Mouse (Mus musculus): ENCODE measurements around the gene Ifnar1.

The Ifnar1 gene

GRCm38 (mm10) chr16:91546391-91546835 lies 61.4 kb downstream of the Ifnar1 start:
- no peak for DNase-seq

DNA sequence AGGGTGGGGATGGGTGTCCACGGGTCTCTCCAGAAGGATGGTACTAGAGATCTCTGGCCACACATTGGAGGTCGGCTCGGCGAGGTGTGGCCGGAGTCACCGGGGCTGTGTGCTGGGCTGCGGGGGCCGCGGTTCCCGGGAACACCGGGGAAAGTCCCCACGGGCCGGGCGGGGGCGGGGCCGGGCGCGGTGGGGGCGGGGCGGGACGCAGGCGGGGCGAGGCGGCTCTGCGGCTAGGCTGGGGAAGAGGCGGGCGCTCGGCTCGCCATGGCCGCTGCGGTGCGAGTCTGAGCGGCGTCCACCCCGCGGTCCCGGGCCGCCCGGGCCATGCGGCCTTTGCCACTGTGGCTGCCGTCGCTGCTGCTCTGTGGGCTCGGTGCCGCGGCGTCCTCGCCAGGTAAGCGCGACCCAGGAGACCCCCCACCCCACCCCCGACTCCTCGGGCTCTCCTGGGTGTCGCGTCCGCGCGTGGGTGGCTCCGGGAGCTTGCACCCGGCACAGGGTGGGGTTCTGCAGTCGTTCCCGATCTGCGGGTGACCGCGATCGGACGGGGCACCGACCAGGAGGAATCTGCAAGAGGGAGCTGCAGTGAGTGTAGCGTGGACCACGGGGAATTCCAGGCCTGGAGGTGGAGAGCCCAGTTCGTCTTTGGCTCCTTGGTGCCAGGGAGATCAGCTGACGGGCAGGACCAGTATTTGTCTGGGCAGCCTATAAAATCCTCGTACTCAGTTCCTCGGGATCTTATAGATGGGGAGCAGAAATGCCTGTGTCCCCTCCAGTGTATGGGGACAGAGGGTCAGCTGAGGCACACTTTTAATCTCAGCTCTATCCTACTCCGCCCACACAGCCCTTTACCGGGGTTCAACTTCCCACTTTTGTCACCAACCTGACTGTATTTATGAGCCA lies 62.1 kb downstream of the Ifnar1 start, which contains the start of gene Ifngr2:
Gene Ifngr2 (plus strand): TSS at position 237 of the 906 bp plus-strand sequence.
- peak; percentile 88 for DNase-seq

- no peak for DNase-seq
These were observed 62.9 kb downstream of the Ifnar1 start for GRCm38 (mm10) chr16:91547974-91548373.

DNA sequence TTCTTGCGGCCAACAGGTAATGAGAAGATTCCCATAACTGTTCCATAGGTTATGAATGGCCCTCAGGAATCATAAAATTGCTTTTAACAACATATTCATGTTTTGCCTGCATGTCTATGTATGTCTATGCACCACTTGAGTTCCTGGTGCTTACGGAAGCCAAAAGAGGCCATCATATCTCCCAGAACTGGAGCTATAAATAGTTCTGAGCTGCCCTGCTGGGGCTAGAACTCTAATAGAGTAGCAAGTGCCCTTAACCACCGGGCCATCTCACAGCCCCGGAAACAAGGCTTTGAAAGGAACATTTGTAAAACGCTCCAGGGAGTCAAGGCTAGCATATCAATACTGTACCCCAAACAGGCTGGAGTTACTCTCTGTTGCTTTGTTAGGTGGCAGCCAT lies 63.5 kb downstream of the Ifnar1 start:
- DNase-seq: no peak

GRCm38 (mm10) chr16:91548996-91549395 lies 64.0 kb downstream of the Ifnar1 start:
- no peak for DNase-seq

DNA sequence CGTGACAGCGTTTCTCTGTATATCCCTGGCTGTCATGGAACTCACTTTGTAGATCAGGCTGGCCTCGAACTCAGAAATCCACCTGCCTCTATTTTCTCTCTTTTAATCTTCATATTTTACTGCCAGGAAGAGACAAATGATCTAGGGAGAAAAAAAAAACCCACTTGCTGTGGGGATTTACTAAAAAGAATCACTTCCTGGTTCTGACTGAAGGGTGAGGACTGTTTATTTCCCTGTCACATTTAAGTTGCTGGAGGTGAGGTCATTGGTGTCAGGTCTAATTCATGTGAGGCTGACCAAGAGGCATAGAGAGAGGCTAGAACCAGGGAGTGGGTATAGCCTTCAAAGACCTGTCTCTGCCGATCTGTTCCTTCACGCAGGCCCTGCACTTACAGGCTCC lies 64.6 kb downstream of the Ifnar1 start:
- no peak for DNase-seq

DNA sequence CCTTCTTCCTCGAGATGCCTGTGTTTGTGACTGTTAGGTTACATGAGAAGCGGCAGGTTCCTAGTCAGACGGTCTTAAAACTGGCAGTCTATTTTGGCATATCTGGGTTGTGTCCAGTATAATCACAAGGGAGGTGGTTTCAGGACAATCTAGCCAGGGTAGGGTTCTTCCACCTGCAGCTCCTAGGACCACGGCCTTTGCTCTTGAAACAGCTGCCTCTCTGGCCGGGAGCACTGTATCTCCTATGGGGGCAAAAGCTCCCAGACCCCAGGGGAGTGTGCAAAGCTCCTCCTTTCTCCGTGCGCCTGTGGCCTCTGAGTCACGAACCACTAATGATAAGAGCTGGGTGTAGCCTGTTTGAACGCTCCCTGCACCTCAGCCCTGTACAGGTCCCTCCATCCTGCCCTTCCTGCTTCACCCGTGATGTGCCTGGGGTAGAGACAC lies 66.1 kb downstream of the Ifnar1 start:
- DNase-seq: no peak

DNA sequence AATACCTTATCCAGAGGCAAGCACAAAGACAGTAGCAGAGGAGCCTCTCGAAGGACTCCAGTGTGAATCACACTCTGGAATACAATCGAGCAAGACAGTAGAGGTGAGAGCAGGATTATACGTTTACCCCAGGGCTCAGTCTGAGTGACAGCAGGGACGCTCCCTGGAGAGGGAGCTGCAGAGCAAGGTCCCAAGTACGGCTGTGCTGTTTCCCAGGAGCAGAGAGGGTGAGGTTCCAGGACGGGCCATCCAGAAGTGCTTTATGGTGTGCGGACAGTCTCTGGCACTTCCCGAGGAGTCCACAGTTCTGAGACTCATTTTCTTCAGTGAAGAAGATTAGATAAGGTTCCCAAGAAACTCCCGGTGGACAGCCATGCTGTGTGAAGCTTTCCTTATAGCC lies 67.0 kb downstream of the Ifnar1 start:
- no peak for DNase-seq

GRCm38 (mm10) chr16:91553625-91554024 lies 68.6 kb downstream of the Ifnar1 start:
- peak; percentile 79 for DNase-seq

GRCm38 (mm10) chr16:91555017-91555605 lies 70.1 kb downstream of the Ifnar1 start:
- no peak for DNase-seq

DNA sequence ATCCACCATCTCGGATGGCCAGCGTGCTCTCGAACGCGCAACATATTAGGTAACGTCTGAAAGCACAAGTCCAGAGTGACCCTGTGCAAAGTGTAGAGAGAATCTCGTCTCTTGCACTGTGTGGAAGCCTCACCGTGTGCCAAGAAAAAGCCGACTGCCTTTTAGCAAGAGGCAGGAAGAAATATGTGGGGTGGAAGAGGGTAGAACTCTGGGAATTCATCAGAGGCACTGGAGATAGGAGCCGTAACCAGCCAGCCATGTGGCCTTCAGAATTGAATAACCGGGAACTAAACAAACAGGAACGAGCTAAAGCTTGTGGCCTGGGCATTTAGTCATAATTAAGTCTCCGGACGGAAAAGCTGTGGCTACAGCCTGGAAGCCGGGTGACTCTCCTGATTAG lies 71.6 kb downstream of the Ifnar1 start:
- no peak for DNase-seq

Data from kidney, postnatal 10 days (tissue).